In the genomic region with DNA sequence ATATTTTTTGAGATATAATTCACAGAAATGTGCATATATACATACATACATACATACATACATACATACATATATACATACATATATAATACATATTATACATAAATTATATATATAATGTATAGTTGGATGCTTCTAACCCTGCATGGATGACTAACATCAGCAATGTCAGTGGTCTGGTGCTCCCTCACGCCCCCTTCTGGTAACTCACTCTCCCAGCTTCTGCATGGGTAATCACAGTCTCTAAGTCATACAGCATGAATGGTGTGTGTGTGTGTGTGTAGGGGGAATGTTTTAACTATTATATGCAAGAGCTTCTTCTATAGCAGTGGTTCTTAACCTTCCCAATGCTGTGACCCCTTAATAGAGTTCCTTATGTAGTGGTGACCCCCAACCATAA, we compare ENCODE assay signal across 9 mouse cellular contexts.
DNase-seq lines count a peak whose midpoint lies in the region; ATAC-seq and TF ChIP-seq lines count a peak whose summit lies in the region.
"Had no signal": no experiment of that assay in that cellular context is flagged by ENCODE, and none has a peak within 500 bp of the region (broad histone marks: within the 10 kb centered on the region; RNA-seq: fewer than 3 reads in every experiment).

No protein-coding gene starts in this region.

- H3K27me3 ChIP-seq in thymus, adult 2 months (ENCODE audit: control insufficient read depth, insufficient read depth, low read length): no peaks in the 10 kb centered on the region
- H3K27me3 ChIP-seq in neural tube, embryonic 15.5 days (replicated peaks): no peaks in the 10 kb centered on the region
- H3K27me3 ChIP-seq: heart, embryonic 13.5 days had no signal

- intact Hi-C loops in left cerebral cortex, postnatal 25 days (cut with DNase I): no loop called here

- H3K9me3 ChIP-seq in neural tube, embryonic 15.5 days (replicated peaks): no peaks in the 10 kb centered on the region
- H3K9me3 ChIP-seq: heart, embryonic 13.5 days had no signal

- TF ChIP-seq POLR2A in lung, adult 2 months (IDR thresholded peaks at IDR 0.05; ENCODE audit: borderline replicate concordance, extremely low read depth, low read depth, low read length): no peak
- no peak for TF ChIP-seq POLR2A in brain, embryonic 14.5 days (IDR thresholded peaks at IDR 0.05; ENCODE audit: borderline replicate concordance, extremely low read depth, insufficient read depth, insufficient read length, poor library complexity, severe bottlenecking)
- TF ChIP-seq POLR2A in thymus, adult 2 months (IDR thresholded peaks at IDR 0.05; ENCODE audit: control insufficient read depth, extremely low read depth, insufficient read depth, low read length, poor library complexity): no peak

- H3K4me3 ChIP-seq in lung, adult 2 months (replicated peaks; ENCODE audit: extremely low read depth, low read depth, low read length): no peak overlapping the region
- H3K4me3 ChIP-seq in thymus, adult 2 months (ENCODE audit: control insufficient read depth, insufficient read depth, low read length): no peak overlapping the region
- no peak overlapping the region for H3K4me3 ChIP-seq in neural tube, embryonic 15.5 days (replicated peaks)
- H3K4me3 ChIP-seq: heart, embryonic 13.5 days had no signal

- DNase-seq in cerebellum, postnatal 36 days: peak; percentile 26 to 28
- no peak for DNase-seq in lung, adult 2 months
- DNase-seq in lung, postnatal 25 days (ENCODE audit: low spot score): no peak
- no peak for DNase-seq in brain, embryonic 14.5 days (ENCODE audit: low read depth)
- peak; percentile 67 for DNase-seq in thymus, adult 2 months
- DNase-seq in left cerebral cortex, postnatal 25 days (ENCODE audit: low spot score in 2 of 2): no peak

- WGBS in lung, adult 2 months: 32% methylated on average over 1 of the region's 1 CpGs
- WGBS in thymus, adult 2 months: 29% methylated on average over 1 of the region's 1 CpGs
- WGBS in neural tube, embryonic 15.5 days: 37% methylated on average over 1 of the region's 1 CpGs

- no peak overlapping the region for H3K4me2 ChIP-seq in neural tube, embryonic 15.5 days

- H3K27ac ChIP-seq in thymus, adult 2 months (ENCODE audit: control insufficient read depth, insufficient read depth, low read length): no peak overlapping the region
- no peak overlapping the region for H3K27ac ChIP-seq in neural tube, embryonic 15.5 days (replicated peaks)

- no peaks in the 10 kb centered on the region for H3K36me3 ChIP-seq in thymus, adult 2 months (ENCODE audit: control insufficient read depth, insufficient read depth, low read length)
- H3K36me3 ChIP-seq in neural tube, embryonic 15.5 days: no peaks in the 10 kb centered on the region
- H3K36me3 ChIP-seq: heart, embryonic 13.5 days had no signal

- H3K9ac ChIP-seq in neural tube, embryonic 15.5 days (replicated peaks): no peak overlapping the region
- H3K9ac ChIP-seq: heart, embryonic 13.5 days had no signal

- peaks cover 11% of the 10 kb centered on the region for H3K4me1 ChIP-seq in lung, adult 2 months (ENCODE audit: control insufficient read depth, insufficient read depth, low read length)
- no peaks in the 10 kb centered on the region for H3K4me1 ChIP-seq in thymus, adult 2 months (replicated peaks; ENCODE audit: control insufficient read depth, insufficient read depth, low read length)
- peaks cover 14% of the 10 kb centered on the region for H3K4me1 ChIP-seq in neural tube, embryonic 15.5 days

- peak; percentile 61 for TF ChIP-seq CTCF in lung, adult 2 months (IDR thresholded peaks at IDR 0.05; ENCODE audit: insufficient read depth, low read length)
- peak; percentile 48; the same call in 1 of the 2 replicates for TF ChIP-seq CTCF in brain, embryonic 14.5 days (IDR thresholded peaks at IDR 0.05; ENCODE audit: borderline replicate concordance, extremely low read depth, insufficient read depth, insufficient read length)
- no peak for TF ChIP-seq CTCF in thymus, adult 2 months (IDR thresholded peaks at IDR 0.05; ENCODE audit: borderline replicate concordance, control insufficient read depth, extremely low read depth, insufficient read depth, low read length, poor library complexity)

- no peak for ATAC-seq in cerebellum, adult (ENCODE audit: insufficient number of reproducible peaks, low FRiP score, low TSS enrichment)
- no peak for ATAC-seq in neural tube, embryonic 15.5 days (ENCODE audit: low FRiP score)

Comparison
In these comparisons a context has a peak if more than half of its experiments do, and no peak if none do; other contexts are left out.
1. DNase-seq: peak in cerebellum, postnatal 36 days (2 of 2) and thymus, adult 2 months (single experiment); none in lung, adult 2 months (single experiment), lung, postnatal 25 days (single experiment), brain, embryonic 14.5 days (single experiment) and left cerebral cortex, postnatal 25 days (0 of 2).